Mouse (Mus musculus): Measurements from ENCODE around the gene Olig1. TPM values are rescaled to one million over a fixed set of nuclear protein-coding genes. Genes with fewer than 3 reads are reported as not detected.

Gene Olig1
- polyA plus RNA-seq (2017; shearing (Covaris generic)): not detected

DNA sequence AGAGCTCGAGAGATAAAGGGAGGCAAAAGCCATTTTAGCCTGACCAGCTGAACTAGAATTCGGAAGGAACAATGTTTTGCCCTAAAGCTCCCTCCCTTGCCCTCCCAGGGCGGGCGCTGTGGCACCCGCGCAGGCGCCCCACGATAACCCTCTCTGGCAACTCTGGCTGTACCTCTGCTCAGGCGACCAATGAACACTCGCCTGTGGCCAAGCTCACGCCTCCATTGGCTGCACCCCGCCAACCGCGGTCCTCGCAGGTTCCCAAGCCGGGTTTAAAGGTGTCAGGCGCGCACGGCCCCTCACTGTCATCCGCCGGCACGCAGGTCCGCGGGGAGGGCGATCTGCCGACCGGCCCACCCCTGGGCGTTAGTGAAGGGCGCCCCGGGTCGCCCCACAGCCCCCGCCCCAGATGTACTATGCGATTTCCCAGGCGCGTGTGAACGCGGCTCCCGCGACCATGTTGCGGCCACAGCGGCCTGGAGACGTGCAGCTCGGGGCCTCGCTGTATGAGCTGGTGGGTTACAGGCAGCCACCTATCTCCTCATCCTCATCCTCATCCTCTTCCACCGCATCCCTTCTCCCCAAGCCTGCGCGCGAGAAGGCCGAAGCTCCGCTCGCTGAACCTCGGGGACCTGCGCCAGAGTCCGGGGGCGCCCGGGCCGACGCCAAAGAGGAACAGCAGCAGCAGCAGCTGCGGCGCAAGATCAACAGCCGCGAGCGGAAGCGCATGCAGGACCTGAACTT is at the start of gene Olig1:
Gene Olig1 (plus strand): TSS at position 305 of the 744 bp plus-strand sequence.
- no peak for ATAC-seq

DNA sequence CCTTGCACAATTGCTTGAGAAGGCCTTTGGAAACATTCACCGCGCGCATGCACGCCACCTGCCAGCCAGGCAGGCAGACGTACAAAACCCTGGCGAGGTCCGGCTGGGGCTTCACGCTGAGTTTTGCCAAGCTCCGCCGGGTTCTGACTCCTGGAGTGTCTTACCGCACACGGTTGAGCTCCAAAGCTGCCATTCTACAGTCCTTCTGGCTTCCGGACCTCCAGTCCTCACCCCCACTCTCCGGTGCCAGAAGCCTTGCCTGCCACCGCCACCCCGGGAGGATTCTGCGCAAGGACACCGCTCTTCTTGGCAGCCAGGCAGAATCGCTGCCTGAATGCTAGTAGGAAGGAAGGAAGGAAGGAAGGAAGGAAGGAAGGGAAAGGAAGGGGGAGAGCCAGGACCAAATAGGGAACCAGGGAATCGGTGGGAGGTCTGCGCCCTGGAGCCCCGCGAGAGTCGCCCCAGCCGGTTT is 47.4 kb upstream of the Olig1 start:
- ATAC-seq: no peak

DNA sequence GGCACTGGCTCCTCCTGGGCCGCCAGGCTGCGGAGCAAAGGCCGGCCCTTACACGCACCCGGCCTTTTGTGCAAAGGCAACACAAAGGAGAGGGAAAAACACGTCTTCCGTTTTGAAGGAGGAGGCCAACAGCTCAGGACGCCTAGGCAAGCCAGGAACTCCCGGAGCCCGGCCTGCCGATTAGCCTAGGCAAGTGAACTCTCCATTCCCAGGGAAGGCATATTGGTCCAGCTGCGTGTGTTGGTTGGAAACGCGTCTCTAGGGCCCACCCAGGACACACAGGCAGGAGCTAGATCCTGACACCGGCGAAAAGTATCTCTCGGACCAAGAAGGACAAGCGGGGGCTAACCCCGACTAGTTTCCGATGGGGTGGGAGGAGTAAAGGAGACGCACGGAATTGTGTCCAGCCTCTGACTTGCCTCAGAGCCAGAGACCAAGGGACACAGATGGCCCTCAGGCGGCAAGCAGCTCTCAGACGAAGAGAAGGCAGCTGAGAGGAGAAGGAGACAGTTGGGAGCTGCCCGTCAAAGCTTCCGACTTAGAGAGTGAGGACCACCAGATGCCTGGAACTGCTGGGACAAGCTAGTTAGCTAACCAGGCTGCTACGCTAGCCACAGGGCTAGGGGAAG is 46.8 kb upstream of the Olig1 start:
- ATAC-seq: no peak

DNA sequence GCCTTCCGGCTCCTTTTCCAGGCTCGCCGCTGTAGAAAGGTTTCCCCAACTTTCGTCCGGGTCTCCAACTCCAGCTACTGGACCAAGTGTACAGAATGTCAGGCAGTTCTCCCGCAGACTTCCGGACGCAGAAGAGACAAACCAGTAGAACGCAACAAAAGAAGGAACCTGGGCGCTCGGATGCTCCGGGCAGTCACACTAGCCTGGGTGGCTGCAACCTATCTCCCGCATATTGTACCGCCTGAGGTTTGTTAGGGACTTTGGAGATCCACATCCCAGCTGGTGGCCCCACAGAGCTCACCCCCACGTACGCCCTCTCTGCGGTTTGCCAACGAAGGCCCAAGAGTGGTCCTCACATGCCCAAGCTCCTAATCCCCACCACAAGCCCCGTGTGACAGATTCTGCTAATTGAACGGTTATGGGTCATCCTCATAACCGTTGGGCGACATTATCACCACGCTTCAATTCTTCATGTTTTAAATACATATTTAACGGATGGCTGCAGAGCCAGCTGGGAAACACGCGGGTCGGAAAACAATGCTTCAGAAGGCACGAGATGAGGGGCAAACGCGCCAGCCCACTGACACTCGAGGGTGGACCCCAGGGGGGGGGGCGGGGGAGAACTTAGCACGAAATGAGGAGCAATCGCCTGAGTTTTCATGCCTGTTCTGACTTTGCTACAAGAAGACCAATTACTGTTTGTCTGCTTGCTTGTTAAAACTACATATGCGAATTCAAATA is 46.1 kb upstream of the Olig1 start:
- ATAC-seq: no peak

DNA sequence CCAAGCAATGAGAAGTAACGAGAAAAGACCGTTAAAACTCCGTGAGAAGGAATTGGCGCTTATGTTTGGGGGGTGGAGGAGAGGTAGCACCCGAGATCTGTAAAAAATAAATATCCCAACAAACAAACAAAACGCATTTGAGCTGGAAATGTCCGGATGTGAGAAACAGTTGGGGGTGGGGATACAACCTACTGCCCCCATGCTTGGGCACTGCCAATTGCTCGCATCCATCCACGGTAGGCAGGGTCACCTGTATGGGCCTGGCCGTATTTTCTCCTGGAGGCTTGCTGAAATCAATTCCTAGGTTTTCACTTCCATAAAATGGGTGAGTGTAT is 45.5 kb upstream of the Olig1 start:
- no peak for ATAC-seq

DNA sequence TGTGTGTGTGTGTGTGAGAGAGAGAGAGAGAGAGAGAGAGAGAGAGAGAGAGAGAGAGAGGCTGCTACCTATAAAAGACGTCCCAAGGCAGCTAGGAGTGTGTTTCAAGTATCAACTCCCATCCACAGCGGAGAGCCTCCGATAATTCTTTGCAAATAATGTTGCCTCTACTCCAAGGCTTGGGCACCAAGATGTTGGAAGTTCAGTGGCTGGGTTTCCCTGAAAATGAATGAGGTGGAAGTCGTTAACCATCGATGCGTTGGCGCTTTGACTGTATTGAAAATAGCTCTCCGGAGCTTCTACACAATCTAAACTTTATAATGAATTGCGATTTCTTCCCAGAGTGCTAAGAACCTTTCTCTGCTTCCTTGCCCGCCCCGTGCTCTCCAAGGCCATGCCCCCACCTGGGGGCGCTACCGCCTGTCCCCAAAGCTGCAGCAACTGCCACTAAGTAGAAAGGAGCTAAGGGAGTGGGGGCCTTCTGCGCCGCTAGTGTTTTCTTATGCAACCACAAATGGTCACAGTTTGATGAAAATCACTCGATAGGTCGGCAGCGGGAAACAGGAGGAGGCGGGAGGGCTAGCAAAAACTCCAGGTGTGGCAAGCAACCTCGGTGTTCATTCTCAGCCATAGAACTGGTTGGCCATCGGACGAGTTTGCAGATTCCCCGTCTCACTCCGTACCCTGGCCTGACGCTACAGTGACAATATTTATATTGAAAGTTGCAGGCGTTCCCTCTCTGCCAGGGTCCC is 44.9 kb upstream of the Olig1 start:
- ATAC-seq: no peak

DNA sequence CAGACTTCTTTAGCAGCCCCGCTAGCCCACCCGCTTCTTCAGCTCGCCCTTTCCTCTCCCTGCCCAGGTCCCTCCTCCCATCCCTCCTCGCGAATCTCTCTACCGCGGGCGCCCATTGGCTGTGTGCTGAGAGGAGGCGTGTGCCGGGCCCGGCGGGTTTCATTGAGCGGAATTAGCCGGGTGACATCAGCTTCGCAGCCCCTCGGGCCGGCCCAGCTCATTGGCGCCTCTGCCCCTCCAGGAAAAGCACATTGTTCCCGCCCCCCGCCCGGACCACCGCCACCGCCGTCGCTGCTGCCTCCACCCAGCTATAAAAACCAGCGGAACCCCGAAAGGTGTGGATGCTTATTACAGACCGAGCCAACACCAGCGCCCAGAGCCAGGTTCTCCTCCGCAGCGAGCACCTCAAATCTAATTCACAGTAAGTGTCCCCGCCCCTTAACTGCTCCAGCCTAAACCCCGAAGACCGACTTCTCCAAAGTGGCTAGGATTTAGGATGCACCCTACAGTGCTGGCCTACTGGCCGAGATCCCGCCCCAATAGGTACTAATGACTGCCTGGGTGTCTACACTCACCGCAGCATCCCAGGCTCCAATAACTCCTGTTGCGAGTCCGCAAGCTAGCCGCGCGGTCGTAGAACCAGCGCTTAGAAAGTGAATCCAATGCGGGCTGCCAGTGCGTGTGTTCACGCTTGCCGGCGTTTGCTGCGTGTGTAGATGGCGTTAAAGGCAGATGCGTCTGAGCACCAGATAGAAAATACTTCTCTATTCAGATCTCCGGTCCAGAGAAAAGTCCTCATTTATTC is 44.1 kb upstream of the Olig1 start, which contains the start of gene Olig2:
Gene Olig2 (plus strand): TSS at position 225 of the 805 bp plus-strand sequence.
- ATAC-seq: no peak

DNA sequence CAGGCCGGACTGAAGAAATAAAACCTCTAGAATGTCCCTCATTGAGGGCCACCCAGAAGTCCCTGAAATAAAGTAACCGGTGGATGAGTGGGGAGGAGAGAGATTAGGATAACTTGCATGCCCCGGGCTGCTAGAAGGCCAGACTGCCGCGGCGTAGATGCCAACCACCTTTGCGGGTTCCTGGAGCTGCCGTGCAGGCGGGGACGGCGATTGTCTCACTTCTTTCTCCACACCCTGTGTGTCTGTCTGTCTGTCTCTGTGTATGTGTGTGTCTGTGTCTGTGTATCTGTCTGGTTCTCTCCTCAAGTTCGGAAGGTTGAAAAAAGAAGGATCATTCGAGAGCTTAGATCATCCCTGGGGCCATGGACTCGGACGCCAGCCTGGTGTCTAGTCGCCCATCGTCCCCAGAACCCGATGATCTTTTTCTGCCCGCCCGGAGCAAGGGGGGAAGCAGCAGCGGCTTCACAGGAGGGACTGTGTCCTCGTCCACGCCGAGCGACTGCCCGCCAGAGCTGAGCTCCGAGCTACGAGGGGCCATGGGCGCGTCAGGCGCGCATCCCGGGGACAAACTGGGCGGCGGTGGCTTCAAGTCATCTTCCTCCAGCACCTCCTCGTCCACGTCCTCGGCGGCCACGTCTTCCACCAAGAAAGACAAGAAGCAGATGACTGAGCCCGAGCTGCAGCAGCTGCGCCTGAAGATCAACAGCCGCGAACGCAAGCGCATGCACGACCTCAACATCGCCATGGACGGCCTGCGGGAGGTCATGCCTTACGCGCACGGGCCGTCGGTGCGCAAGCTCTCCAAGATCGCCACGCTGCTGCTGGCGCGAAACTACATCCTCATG is 43.3 kb upstream of the Olig1 start:
- ATAC-seq: no peak

DNA sequence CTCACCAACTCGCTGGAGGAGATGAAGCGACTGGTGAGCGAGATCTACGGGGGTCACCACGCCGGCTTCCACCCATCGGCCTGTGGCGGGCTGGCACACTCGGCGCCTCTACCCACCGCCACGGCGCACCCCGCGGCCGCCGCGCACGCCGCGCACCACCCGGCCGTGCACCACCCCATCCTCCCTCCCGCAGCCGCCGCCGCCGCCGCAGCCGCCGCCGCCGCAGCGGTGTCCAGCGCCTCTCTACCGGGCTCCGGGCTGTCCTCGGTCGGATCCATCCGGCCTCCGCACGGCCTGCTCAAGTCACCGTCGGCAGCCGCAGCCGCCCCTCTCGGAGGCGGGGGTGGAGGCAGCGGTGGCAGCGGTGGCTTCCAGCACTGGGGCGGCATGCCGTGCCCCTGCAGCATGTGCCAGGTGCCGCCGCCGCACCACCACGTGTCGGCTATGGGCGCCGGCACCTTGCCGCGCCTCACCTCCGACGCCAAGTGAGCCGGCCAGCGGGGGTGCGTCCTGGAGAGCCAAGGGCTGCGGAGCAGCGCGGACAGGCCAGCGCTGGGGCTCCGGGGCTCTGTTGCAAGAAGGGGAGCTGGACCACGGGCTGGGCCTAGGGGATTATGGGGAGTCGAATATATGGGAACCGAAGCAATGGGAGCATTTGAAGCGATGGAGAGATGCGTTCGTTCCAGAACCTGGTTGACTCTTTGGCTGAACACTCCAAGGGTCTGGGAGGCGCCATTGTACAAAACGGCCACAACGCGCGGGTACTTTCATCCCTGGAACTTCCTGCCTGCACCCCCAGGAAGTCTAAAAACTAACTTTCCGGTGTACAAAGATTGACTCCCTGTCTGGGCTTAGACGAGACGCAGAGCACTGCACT is 42.5 kb upstream of the Olig1 start:
- ATAC-seq: no peak

DNA sequence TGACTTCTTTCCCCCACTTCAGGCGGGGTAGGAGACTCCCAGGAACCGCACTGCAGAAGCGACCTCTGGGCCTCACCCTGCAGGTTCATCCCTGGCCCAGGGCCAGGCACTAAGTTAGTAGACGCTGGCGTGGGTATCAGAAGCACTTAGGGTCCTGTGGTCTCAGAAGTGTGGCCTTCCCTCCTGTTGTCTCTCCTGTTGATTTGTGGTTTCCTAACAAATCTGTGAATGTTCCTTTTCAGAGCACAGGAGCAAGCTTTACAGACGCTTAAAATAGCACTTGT is 41.9 kb upstream of the Olig1 start:
- ATAC-seq: no peak

DNA sequence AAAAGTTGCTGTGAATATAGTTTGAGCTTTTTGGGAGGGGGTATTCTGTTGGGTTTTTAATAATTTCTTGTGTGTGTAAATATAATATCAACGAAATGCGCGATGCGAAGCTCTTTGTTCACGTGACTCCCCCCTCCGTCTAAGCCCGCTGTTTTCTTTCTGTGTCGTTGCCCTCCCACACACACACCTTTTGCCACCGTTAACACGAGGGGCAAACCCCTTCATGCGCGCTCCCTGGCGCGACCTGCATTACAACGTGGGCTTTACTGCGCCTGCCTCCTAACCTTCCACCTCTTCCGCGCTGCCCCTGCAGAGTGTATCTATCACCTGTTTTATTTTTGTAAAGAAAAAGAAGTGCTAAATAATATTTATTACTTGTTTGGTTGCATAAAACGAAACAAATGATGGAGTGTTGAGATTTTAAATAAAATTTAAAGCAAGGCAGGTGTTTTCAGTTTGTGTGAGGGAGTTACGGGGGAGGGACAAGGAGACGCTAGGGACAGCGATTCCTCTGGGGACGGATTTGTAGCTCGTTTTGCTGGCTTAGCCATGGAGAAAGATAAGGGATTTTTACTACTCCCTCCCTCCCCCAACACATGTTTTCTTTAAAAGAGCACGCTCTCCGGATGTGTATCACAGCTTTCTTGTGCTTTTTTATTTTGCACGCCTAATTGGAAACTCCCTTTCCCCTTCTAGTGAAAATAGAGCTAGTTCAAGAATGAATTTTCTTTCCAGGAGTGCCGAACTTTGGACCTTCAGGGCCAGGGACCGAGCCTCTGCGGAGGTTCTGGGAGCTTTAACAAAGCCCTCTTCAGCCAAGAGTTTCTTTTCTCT is 41.1 kb upstream of the Olig1 start:
- no peak for ATAC-seq

DNA sequence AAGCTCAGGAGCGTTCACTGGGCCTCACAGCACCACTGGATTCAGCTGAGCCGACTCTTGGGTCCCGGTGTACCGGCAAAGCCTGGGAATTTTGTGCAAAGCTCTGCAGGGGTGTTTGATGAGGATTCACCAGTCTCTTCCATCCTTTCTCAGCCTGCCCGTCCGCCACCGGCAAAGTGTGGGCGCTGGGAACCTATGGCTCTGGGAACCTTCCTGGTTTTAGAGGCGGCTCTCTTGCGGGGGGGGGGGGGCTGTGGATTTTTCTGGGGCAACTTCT is 40.6 kb upstream of the Olig1 start:
- no peak for ATAC-seq

DNA sequence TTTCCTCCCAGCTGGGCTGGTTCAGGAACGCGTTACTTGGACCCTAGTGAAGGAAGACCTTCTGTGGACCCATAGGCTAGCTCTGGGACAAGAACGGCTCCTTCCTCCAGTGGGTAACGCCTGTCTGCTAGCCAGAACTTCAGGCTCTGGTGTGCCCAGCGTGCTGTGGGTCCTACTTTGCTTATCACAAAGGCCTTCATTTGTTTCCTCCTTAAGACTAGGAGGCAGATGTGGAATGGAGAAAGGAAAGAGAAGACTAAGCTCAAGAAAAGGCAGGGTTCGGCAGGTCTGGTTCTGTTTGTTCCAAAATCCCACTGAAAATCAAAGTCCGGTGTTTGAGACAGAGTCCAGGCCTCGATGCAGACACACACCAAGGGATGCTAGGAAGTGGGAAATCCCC is 39.9 kb upstream of the Olig1 start:
- no peak for ATAC-seq

DNA sequence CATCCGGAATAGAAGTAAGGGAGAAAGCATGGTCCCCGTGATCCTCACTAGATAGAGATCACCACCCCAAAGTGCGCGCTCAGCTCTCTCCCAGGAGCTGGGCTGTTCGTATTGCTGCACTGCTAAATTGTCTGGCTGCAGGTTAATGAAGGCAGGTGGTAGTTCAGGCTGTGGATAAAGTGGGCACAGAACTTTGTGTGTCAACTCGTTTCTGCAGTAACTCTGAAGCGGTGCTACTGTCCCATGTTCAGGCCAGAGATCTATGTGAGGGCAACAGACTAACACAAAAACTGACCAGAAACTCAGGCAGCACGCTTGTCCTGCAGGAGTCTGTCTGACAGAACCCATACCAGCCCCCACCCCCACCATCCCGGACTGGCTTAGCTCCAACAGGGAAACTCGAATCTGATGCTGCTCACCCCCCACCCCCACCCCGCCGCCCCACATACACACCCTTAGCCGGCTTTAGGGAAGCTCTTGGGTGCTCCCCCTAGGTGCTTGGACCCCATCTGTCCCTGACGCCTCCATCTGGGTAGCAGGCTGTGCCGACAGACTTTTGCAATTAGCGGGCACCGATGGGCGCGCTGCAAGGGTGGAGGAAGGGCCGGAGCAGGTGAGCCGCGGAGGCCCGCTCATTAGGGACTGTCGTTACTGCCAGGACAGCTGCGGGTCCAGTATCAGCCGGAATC is 37.6 kb upstream of the Olig1 start:
- ATAC-seq: no peak

DNA sequence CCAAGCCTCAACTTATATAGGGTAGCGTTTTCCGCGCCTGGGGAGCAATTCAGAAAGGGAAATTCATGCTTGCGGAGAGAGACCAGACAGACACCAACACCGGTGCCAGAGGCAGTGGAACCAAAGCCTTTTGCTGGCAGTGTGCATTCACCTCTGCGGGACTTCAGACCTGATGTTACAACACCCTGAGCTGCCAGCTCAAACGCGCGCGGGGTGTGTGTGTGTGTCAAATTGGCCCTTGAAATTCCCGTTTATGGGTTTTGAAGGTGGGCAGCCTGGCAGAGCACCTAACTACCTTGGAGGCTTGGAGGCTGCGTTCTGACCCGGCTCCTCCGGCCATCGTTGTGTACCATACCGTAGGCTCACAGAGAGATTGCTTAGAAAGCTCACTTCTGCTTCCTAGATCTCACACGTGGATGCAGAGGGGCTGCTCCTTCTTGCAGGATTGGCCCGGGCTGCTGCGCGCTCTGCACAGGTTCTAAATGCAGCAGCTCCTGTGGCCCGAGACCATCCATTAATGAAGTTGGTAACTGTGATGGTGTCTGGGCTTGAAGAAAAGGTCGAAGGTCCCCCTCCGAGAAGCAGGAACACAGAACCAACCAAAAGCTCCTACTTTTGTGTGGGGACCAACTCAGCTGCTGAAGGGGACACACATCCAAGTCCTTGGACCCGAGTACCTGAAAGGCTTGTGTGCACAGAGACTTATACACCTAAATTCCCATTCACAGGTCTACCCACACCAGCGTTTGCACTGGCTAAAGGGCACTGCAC is 36.9 kb upstream of the Olig1 start:
- ATAC-seq: no peak

DNA sequence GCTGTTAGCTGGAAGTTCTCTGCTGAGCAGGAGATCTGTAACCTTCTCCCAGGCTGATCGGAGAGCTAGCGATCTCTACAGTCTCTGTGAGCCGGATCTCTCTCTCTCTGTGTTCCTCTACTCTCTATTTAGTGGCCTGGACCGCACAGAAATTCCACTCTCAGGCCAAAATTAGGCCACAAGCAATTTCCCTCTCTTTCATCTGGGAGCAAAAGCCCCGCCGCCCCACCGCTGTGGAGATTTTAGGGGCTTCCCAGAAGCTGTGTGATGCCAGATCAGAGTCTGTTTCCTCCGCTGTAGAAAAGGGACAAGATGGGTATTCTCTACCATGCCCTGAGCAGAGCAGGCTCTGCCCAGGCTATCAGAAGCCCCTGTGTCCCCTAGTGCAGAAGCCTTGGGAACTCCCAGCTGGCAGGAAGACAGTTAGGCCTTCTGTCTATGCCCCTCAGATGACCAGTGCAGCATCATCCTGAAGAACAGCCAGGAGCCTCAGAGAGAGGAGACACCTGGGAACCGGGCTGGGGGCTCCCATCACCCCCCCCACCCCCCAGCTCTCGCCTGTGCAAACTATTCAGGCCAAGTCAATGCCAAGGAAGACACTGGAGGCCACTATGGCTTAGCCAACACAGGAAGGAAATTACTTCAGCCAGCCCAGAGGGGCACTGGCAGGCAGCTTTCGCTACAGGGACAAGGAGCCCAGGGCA is 36.2 kb upstream of the Olig1 start:
- ATAC-seq: no peak

DNA sequence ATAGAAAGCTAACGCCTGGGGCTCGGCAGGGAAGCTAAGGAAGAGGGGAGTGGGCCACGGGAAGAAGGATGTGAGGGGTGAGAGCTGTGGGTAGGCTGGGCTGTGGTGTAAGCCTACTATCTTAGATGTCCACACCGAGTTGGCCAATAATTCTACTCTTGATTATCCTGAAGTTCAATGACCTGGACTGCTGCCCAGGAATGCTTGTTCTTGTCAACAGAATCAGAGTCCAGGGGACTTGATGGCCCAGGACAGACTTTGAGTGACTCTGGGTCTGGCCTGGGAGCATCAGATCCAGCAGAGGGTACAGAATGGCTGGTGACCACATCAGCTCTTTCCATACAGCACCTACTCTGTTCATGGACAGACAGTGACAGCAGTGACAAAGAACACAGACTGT is 30.5 kb upstream of the Olig1 start:
- no peak for ATAC-seq

DNA sequence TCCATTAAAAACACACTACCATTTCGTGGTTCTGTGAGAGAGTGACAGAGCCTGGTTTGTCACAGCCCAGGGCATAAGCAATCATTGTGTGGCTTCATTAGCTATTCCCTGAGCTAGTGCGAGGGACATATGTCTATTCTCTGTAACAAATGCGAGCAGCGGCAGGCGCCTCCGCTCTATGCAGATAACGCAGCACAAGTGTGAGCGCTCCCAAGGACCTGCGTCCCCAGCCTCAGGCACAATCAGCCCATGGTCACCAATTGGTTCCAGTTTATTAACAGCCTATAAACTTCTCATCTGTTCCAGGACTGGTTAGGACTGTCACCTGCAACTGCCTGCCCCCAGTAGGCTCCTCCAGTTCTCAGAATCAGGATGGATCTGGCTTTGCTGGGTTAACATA is 23.3 kb upstream of the Olig1 start:
- no peak for ATAC-seq
